Mouse (Mus musculus) CH12.LX (cell line): ENCODE data around the gene Tll2. TPM values are rescaled to one million over a fixed set of nuclear protein-coding genes. Genes with fewer than 3 reads are reported as not detected.

Source experiments
- DNase-seq: peaks from one replicate; pipeline ENCODE4 v3.0.0-alpha.2; 2013; ENCODE audit errors: extremely low read depth
- H3K27ac ChIP-seq: 2 replicates; pipeline ENCODE4 v1.5.1; 2012; ENCODE audit warnings: low read depth, mild to moderate bottlenecking, control low read depth, moderate library complexity; ENCODE audit not compliant: insufficient read depth
- H3K27me3 ChIP-seq: replicated peaks from 2 replicates; pipeline ENCODE3; 2012; ENCODE audit warnings: inconsistent platforms
- H3K36me3 ChIP-seq, 2 experiments: replicated peaks in 1 of 2; 2 replicates each; pipeline versions ENCODE3 to v1.6.1; 2012; ENCODE audit warnings: inconsistent platforms in 1 of 2, low read length in 1 of 2, mild to moderate bottlenecking in 1 of 2, mixed read lengths in 1 of 2, moderate library complexity in 1 of 2; ENCODE audit not compliant: control insufficient read depth in 1 of 2, insufficient read depth in 1 of 2
- H3K4me1 ChIP-seq, 2 experiments: 2 replicates each; pipeline ENCODE4 v1.6.1; 2012; ENCODE audit warnings: inconsistent platforms in 1 of 2, moderate library complexity in 1 of 2; ENCODE audit not compliant: insufficient read depth in 2 of 2, control insufficient read depth in 1 of 2
- H3K4me2 ChIP-seq: 2 replicates; pipeline ENCODE4 v1.6.1; 2012; ENCODE audit warnings: low read depth, mild to moderate bottlenecking, control low read depth; ENCODE audit not compliant: poor library complexity, insufficient read depth, severe bottlenecking
- H3K4me3 ChIP-seq, 3 experiments: fragments of 150-350 bp in 1 of 3; sonication (generic) in 1 of 3; replicated peaks in 1 of 3; 2 replicates each; pipeline versions ENCODE3 to v1.5.1; 2011 to 2012; ENCODE audit warnings: low read depth in 2 of 3, low read length in 2 of 3, mild to moderate bottlenecking in 2 of 3, moderate library complexity in 2 of 3, control low read depth in 1 of 3, improper control_type of control experiment in 1 of 3, inconsistent platforms in 1 of 3, mixed read lengths in 1 of 3; ENCODE audit not compliant: poor library complexity in 1 of 3
- H3K79me2 ChIP-seq: replicated peaks from 2 replicates; pipeline ENCODE4 v1.6.1; 2012; ENCODE audit warnings: mild to moderate bottlenecking, moderate library complexity; ENCODE audit not compliant: control insufficient read depth, poor library complexity, insufficient read depth, severe bottlenecking; ENCODE audit errors: extremely low read depth
- H3K9ac ChIP-seq: 2 replicates; pipeline ENCODE4 v1.6.1; 2012; ENCODE audit warnings: low read depth, mild to moderate bottlenecking, control low read depth, moderate library complexity; ENCODE audit not compliant: insufficient read depth
- H3K9me3 ChIP-seq: replicated peaks from 2 replicates; pipeline ENCODE3; 2012; ENCODE audit warnings: low read length, inconsistent platforms, mixed read lengths
- BHLHE40 ChIP-seq: IDR thresholded peaks from 2 replicates; pipeline ENCODE4 v1.6.1; 2011; ENCODE audit warnings: mild to moderate bottlenecking, low read depth, low read length, improper control_type of control experiment
- CHD1 ChIP-seq: IDR thresholded peaks from 2 replicates; pipeline ENCODE4 v1.6.1; 2012; ENCODE audit warnings: low read depth, low read length, improper control_type of control experiment, inconsistent platforms
- CHD2 ChIP-seq: IDR thresholded peaks from 2 replicates; pipeline ENCODE4 v1.6.1; 2011; ENCODE audit warnings: low read length, improper control_type of control experiment
- E2F4 ChIP-seq: IDR thresholded peaks from 2 replicates; pipeline ENCODE4 v1.6.1; 2011; ENCODE audit warnings: low read depth, low read length, improper control_type of control experiment; ENCODE audit not compliant: insufficient replicate concordance
- ELF1 ChIP-seq: IDR thresholded peaks from 2 replicates; pipeline ENCODE4 v1.6.1; 2014; ENCODE audit warnings: low read depth, mild to moderate bottlenecking, inconsistent platforms, low read length, improper control_type of control experiment
- IRF4 ChIP-seq: IDR thresholded peaks from 2 replicates; pipeline ENCODE4 v1.6.1; 2014; ENCODE audit warnings: low read depth, mild to moderate bottlenecking, inconsistent platforms, low read length, improper control_type of control experiment
- JUN ChIP-seq: IDR thresholded peaks from 2 replicates; pipeline ENCODE4 v1.6.1; 2011; ENCODE audit warnings: low read depth, mild to moderate bottlenecking, low read length, improper control_type of control experiment, moderate library complexity; ENCODE audit not compliant: insufficient read depth
- JUND ChIP-seq: conservative IDR thresholded peaks from 2 replicates; pipeline ENCODE4 v1.6.1; 2011; ENCODE audit warnings: low read depth, low read length, improper control_type of control experiment
- MAFK ChIP-seq: IDR thresholded peaks from 2 replicates; pipeline ENCODE4 v1.6.1; 2011; ENCODE audit warnings: low read length, improper control_type of control experiment; ENCODE audit not compliant: insufficient replicate concordance
- MAZ ChIP-seq: IDR thresholded peaks from 2 replicates; pipeline ENCODE4 v1.6.1; 2012; ENCODE audit warnings: low read depth, mild to moderate bottlenecking, inconsistent platforms, low read length, improper control_type of control experiment, moderate library complexity
- MEF2A ChIP-seq: IDR thresholded peaks from 2 replicates; pipeline ENCODE4 v1.6.1; 2014; ENCODE audit warnings: low read depth, mild to moderate bottlenecking, inconsistent platforms, low read length, improper control_type of control experiment, borderline replicate concordance
- MYC ChIP-seq: IDR thresholded peaks from 2 replicates; pipeline ENCODE4 v1.6.1; 2011; ENCODE audit warnings: low read depth, mild to moderate bottlenecking, improper control_type of control experiment, low read length
- NRF1 ChIP-seq: IDR thresholded peaks from 2 replicates; pipeline ENCODE4 v1.6.1; 2014; ENCODE audit warnings: low read depth, mild to moderate bottlenecking, inconsistent platforms, low read length, improper control_type of control experiment, moderate library complexity
- PAX5 ChIP-seq: IDR thresholded peaks from 2 replicates; pipeline ENCODE4 v1.6.1; 2012; ENCODE audit warnings: low read length, inconsistent platforms, mixed read lengths
- POLR2A ChIP-seq: IDR thresholded peaks from 2 replicates; pipeline ENCODE4 v1.6.1; 2011; ENCODE audit warnings: low read depth, mild to moderate bottlenecking, improper control_type of control experiment, low read length
- POLR2AphosphoS2 ChIP-seq: IDR thresholded peaks from 2 replicates; pipeline ENCODE4 v1.6.1; 2011; ENCODE audit warnings: low read depth, low read length, improper control_type of control experiment
- RAD21 ChIP-seq: IDR thresholded peaks from 2 replicates; pipeline ENCODE4 v1.6.1; 2011; ENCODE audit warnings: low read depth, mild to moderate bottlenecking, low read length, improper control_type of control experiment, moderate library complexity
- SIN3A ChIP-seq: IDR thresholded peaks from 2 replicates; pipeline ENCODE4 v1.6.1; 2012; ENCODE audit warnings: low read length, improper control_type of control experiment, inconsistent platforms
- SMC3 ChIP-seq: IDR thresholded peaks from 2 replicates; pipeline ENCODE4 v1.6.1; 2011; ENCODE audit warnings: low read depth, low read length, improper control_type of control experiment
- TBP ChIP-seq: conservative IDR thresholded peaks from 2 replicates; pipeline ENCODE4 v1.6.1; 2011; ENCODE audit warnings: low read depth, low read length, improper control_type of control experiment
- USF2 ChIP-seq: conservative IDR thresholded peaks from 2 replicates; pipeline ENCODE4 v1.6.1; 2011; ENCODE audit warnings: low read depth, low read length, improper control_type of control experiment
- ZC3H11A ChIP-seq: IDR thresholded peaks from 2 replicates; pipeline ENCODE4 v1.6.1; 2012; ENCODE audit warnings: low read depth, mild to moderate bottlenecking, inconsistent platforms, low read length, improper control_type of control experiment
- ZKSCAN1 ChIP-seq: IDR thresholded peaks from 2 replicates; pipeline ENCODE4 v1.6.1; 2012; ENCODE audit warnings: low read depth, inconsistent platforms, low read length, improper control_type of control experiment, borderline replicate concordance
- ZMIZ1 ChIP-seq: IDR thresholded peaks from 2 replicates; pipeline ENCODE4 v1.6.1; 2012; ENCODE audit warnings: low read depth, mild to moderate bottlenecking, inconsistent platforms, low read length, improper control_type of control experiment
- dilution Hi-C: fragments of 300-500 bp; cut with MboI; formaldehyde crosslinking; loops from 2 replicates; pipeline ENCODE4 v1.14.3; 2020; ENCODE audit warnings: low sequenced_read_pairs; ENCODE audit not compliant: extremely low pct_unique_long_range_greater_than_20kb, extremely low pct_ligation_motif_present
- in situ Hi-C: fragments of 300-500 bp; cut with MboI; formaldehyde crosslinking; loops from 3 replicates; pipeline ENCODE4 v1.14.3; 2019; ENCODE audit warnings: low sequenced_read_pairs, low pct_ligation_motif_present, low pct_unique_long_range_greater_than_20kb, mixed read lengths
- polyA plus RNA-seq: library from polyadenylated mRNA; unstranded; fragments of >175 nt; gene quantifications from 2 replicates; pipeline ENCODE4 v1.2.1, GENCODE M21; 2012; ENCODE audit warnings: low read depth; ENCODE audit not compliant: insufficient read length
- total RNA-seq, 2 experiments: library from RNA; depleted of rRNA; stranded (reverse); fragments of 300-350 nt in 1 of 2; fragments of >200 nt in 1 of 2; gene quantifications; 2 replicates each; pipeline ENCODE4 v1.2.3; 2012 to 2014

Gene Tll2
- total and polyA plus RNA-seq, 3 experiments = not detected

GRCm38 (mm10) chr19:41233698-41234097 is 27.1 kb upstream of the Tll2 start:
- Histone ChIP-seq H3K9ac (no peak overlapping the region), H3K4me3 (no peak overlapping the region), H3K79me2 (peaks cover 6% of the 10 kb centered on the region), H3K9me3 (no peaks in the 10 kb centered on the region), H3K4me1 (no peaks in the 10 kb centered on the region), H3K36me3 (peaks cover 61 to 93% of the 10 kb centered on the region in 2 experiments), H3K27ac (no peak overlapping the region), H3K27me3 (no peaks in the 10 kb centered on the region), H3K4me2 (no peak overlapping the region)
- dilution Hi-C loops = no loop called here
- in situ Hi-C loops = no loop called here
- no peak for DNase-seq
- TF ChIP-seq MAFK (peak; percentile 63; the same call in 1 of the 2 replicates), IRF4 (no peak), MAZ (no peak), ZKSCAN1 (no peak)

DNA sequence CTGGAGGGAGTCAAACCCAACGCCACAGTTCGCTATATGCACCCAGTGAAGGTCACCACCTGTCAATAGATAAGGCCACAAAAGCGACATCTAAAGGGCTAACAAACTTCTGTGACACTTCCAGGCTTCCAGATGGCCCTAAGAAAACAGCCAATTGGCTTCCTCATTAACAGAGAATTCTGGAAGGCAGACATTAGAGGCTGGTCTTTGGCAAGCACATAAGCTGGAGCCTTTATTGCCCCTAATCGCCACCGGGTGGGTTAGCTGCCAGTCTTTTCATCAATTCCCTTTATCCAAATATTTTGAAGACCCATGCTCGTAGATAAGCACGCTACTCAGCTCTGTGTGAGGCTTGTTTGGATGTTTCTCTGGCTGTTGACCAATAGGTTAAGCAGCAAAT is 1.7 kb upstream of the Tll2 start:
- no peak for TF ChIP-seq USF2
- TF ChIP-seq SMC3 = no peak
- no peak for TF ChIP-seq RAD21
- TF ChIP-seq POLR2A = 0 out of 2 replicates have a peak, but pooled peaks have one; percentile 6
- TF ChIP-seq, all 38 proteins: peak for 1
- H3K27ac ChIP-seq = no peak overlapping the region
- H3K79me2 ChIP-seq = no peaks in the 10 kb centered on the region
- in situ Hi-C loops = no loop called here
- no peaks in the 10 kb centered on the region for H3K9me3 ChIP-seq
- H3K4me1 ChIP-seq = peaks cover 7 to 13% of the 10 kb centered on the region in 2 experiments; a peak in 2 of 4 replicates
- H3K27me3 ChIP-seq = no peaks in the 10 kb centered on the region
- no peak overlapping the region for H3K4me2 ChIP-seq
- H3K9ac ChIP-seq = no peak overlapping the region
- dilution Hi-C loops = no loop called here
- DNase-seq = no peak
- H3K36me3 ChIP-seq = peaks cover 14 to 40% of the 10 kb centered on the region in 2 experiments
- H3K4me3 ChIP-seq = no peak overlapping the region

DNA sequence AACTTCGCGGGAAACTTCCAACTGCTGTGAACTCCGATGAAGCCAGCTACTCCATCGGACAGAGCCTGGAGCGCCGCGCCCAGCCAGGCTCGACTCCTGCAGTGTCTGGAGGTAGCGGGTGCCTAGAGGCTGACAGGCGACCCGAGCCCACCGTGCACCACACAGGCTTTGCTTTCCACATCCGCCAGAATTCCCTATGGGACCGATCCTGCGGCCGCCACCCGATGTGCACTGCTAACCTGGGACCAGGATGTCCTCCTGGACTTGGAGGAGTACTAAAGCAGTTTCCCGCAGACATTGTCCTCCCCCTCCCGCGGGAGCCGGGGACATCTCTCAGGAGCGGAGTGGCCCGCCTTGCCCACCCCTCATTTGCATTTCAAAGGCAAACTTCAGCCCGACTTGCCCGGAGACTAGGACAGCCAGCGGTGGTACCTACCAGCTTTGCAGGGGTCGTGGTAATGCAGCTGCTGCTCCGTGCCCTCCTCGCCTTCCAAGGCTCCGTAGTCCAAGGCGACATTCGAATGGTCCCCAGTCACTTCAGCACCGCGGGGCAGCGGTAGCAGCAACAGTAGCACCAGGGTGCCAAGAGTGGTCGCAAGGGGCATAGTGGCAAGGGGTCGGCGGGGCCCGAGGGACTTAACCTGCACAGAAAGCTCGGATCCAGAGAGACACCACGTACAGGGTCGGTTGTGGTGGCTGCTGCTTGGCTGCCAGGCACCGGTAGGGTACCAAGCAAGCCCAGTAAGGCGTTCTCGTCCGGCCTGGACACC is 409 bp downstream of the Tll2 start:
- Histone ChIP-seq H3K27ac (no peak overlapping the region), H3K79me2 (no peaks in the 10 kb centered on the region), H3K9me3 (no peaks in the 10 kb centered on the region), H3K4me1 (peaks cover 7 to 13% of the 10 kb centered on the region in 2 experiments; a peak in 2 of 4 replicates), H3K36me3 (peaks cover 4 to 21% of the 10 kb centered on the region in 2 experiments), H3K9ac (no peak overlapping the region), H3K4me3 (peak overlapping the region in 1 of 3 experiments; percentile 35), H3K4me2 (peak overlapping the region; percentile 53), H3K27me3 (peaks cover 8% of the 10 kb centered on the region)
- DNase-seq = no peak
- dilution Hi-C loops = no loop called here
- in situ Hi-C loops = no loop called here
- TF ChIP-seq JUN = no peak
- TF ChIP-seq MYC = no peak
- no peak for TF ChIP-seq NRF1
- no peak for TF ChIP-seq JUND
- no peak for TF ChIP-seq PAX5
- TF ChIP-seq CHD1 = no peak
- no peak for TF ChIP-seq SIN3A
- TF ChIP-seq TBP = no peak
- TF ChIP-seq BHLHE40 = no peak
- TF ChIP-seq MEF2A = no peak
- TF ChIP-seq ZC3H11A = no peak
- no peak for TF ChIP-seq RAD21
- no peak for TF ChIP-seq POLR2A
- TF ChIP-seq ZMIZ1 = no peak
- no peak for TF ChIP-seq E2F4
- no peak for TF ChIP-seq USF2
- TF ChIP-seq ELF1 = no peak
- TF ChIP-seq MAFK = no peak
- TF ChIP-seq POLR2AphosphoS2 = no peak
- no peak for TF ChIP-seq CHD2
